Mouse (Mus musculus) cortical plate, adult 2 months (tissue): Measurements from ENCODE around the gene Ngly1.

Source experiments
- CTCF ChIP-seq: fragments of 200-500 bp; IDR thresholded peaks from 2 replicates; pipeline ENCODE4 v1.5.1; 2011; ENCODE audit warnings: mild to moderate bottlenecking, control low read depth, low read length; ENCODE audit not compliant: insufficient read depth; ENCODE audit errors: extremely low read depth
- POLR2A ChIP-seq: fragments of 200-500 bp; IDR thresholded peaks from 2 replicates; pipeline ENCODE4 v1.6.1; 2011; ENCODE audit warnings: mild to moderate bottlenecking, low read length, control low read depth; ENCODE audit not compliant: insufficient read depth; ENCODE audit errors: extremely low read depth

- TF ChIP-seq CTCF (no peak), POLR2A (no peak)
These were observed 4.0 kb upstream of the Ngly1 start for GRCm38 (mm10) chr14:16245127-16245526.
